Mouse (Mus musculus): ENCODE measurements around the gene Pid1. TPM values are rescaled to one million over a fixed set of nuclear protein-coding genes. Genes with fewer than 3 reads are reported as not detected.
"Not testable (repeated sequence)": the region's sequence is repeated elsewhere in the genome, so short reads cannot be mapped to it uniquely, and the experiment has no call there.

Pid1 gene
- total RNA-seq, 4 experiments from 2014 or later = 28.7 to 41.4 (median 34.0) TPM

- DNase-seq (ENCODE audit: low spot score in 2 of 2) = no peak
These were observed 4.1 kb downstream of the Pid1 start for GRCm38 (mm10) chr1:84359611-84360500.

GRCm38 (mm10) chr1:84357216-84357615 lies 6.8 kb downstream of the Pid1 start:
- DNase-seq (ENCODE audit: low spot score in 2 of 2) = no peak

GRCm38 (mm10) chr1:84350262-84350661 lies 13.7 kb downstream of the Pid1 start:
- no peak for DNase-seq (ENCODE audit: low spot score in 2 of 2)

- DNase-seq (ENCODE audit: low spot score in 2 of 2) = no peak
These were observed 16.0 kb downstream of the Pid1 start for GRCm38 (mm10) chr1:84347796-84348476.

GRCm38 (mm10) chr1:84332797-84333196 lies 31.2 kb downstream of the Pid1 start:
- not testable (repeated sequence) for DNase-seq (ENCODE audit: low spot score in 2 of 2)

GRCm38 (mm10) chr1:84331861-84332260 lies 32.1 kb downstream of the Pid1 start:
- DNase-seq (ENCODE audit: low spot score in 2 of 2) = not testable (repeated sequence)

- no peak for DNase-seq (ENCODE audit: low spot score in 2 of 2)
These were observed 38.7 kb downstream of the Pid1 start for GRCm38 (mm10) chr1:84325309-84325708.

- no peak for DNase-seq (ENCODE audit: low spot score in 2 of 2)
These were observed 42.7 kb downstream of the Pid1 start for GRCm38 (mm10) chr1:84321327-84321726.

GRCm38 (mm10) chr1:84318569-84318968 lies 45.4 kb downstream of the Pid1 start:
- no peak for DNase-seq (ENCODE audit: low spot score in 2 of 2)

GRCm38 (mm10) chr1:84317827-84318226 lies 46.2 kb downstream of the Pid1 start:
- no peak for DNase-seq (ENCODE audit: low spot score in 2 of 2)

GRCm38 (mm10) chr1:84309966-84310460 lies 54.0 kb downstream of the Pid1 start:
- DNase-seq (ENCODE audit: low spot score in 2 of 2) = peak; percentile 21 to 44

GRCm38 (mm10) chr1:84305713-84306421 lies 58.1 kb downstream of the Pid1 start:
- no peak for DNase-seq (ENCODE audit: low spot score in 2 of 2)

- no peak for DNase-seq (ENCODE audit: low spot score in 2 of 2)
These were observed 61.2 kb downstream of the Pid1 start for GRCm38 (mm10) chr1:84302788-84303187.

GRCm38 (mm10) chr1:84299719-84300118 lies 64.3 kb downstream of the Pid1 start:
- no peak for DNase-seq (ENCODE audit: low spot score in 2 of 2)

- peak; percentile 46 to 68 for DNase-seq (ENCODE audit: low spot score in 2 of 2)
These were observed 77.3 kb downstream of the Pid1 start for GRCm38 (mm10) chr1:84286682-84287111.

- no peak for DNase-seq (ENCODE audit: low spot score in 2 of 2)
These were observed 78.4 kb downstream of the Pid1 start for GRCm38 (mm10) chr1:84285620-84286019.

- peak in 1 of 2 experiments; percentile 34 for DNase-seq (ENCODE audit: low spot score in 2 of 2)
These were observed 79.5 kb downstream of the Pid1 start for GRCm38 (mm10) chr1:84284293-84285068.

- peak in 1 of 2 experiments; percentile 34 for DNase-seq (ENCODE audit: low spot score in 2 of 2)
These were observed 80.9 kb downstream of the Pid1 start for GRCm38 (mm10) chr1:84283119-84283518.

- DNase-seq (ENCODE audit: low spot score in 2 of 2) = no peak
These were observed 83.8 kb downstream of the Pid1 start for GRCm38 (mm10) chr1:84280171-84280570.

- DNase-seq (ENCODE audit: low spot score in 2 of 2) = no peak
These were observed 85.4 kb downstream of the Pid1 start for GRCm38 (mm10) chr1:84278359-84279255.
